Mouse (Mus musculus): Measurements from ENCODE around the gene Olfr1317. TPM values are rescaled to one million over a fixed set of nuclear protein-coding genes. Genes with fewer than 3 reads are reported as not detected.

The Olfr1317 gene
- not detected in 2 replicates for polyA plus RNA-seq (2012; rRNA removed; ENCODE audit: low replicate concordance)

GRCm38 (mm10) chr2:112140029-112140428 lies at the start of gene Olfr1317:
TSS of gene Olfr1317 (plus strand) at chr2:112140329.

GRCm38 (mm10) chr2:112096681-112097080 lies 43.4 kb upstream of the Olfr1317 start, which contains the start of gene Olfr1314:
TSS of gene Olfr1314 (minus strand) at chr2:112096781.

GRCm38 (mm10) chr2:112115340-112115739 lies 24.8 kb upstream of the Olfr1317 start, which contains the start of gene Olfr1315-ps1:
TSS of gene Olfr1315-ps1 (minus strand) at chr2:112115440.

GRCm38 (mm10) chr2:112134877-112135276 lies 5.3 kb upstream of the Olfr1317 start, which contains the start of gene Olfr1316:
TSS of gene Olfr1316 (minus strand) at chr2:112134977.

GRCm38 (mm10) chr2:112153898-112154297 lies 13.8 kb downstream of the Olfr1317 start, which contains the start of gene Olfr1318:
TSS of gene Olfr1318 (plus strand) at chr2:112154198.

Other genes starting within 250 kb of the Olfr1317 start
- not detected in 2 replicates for gene Olfr1306, start 224.1 kb upstream of the Olfr1317 start, polyA plus RNA-seq (2012; rRNA removed; ENCODE audit: low replicate concordance)
- gene Olfr1307, start 190.9 kb upstream of the Olfr1317 start, polyA plus RNA-seq (2012; rRNA removed; ENCODE audit: low replicate concordance): not detected in 2 replicates
- gene Olfr1308, start 175.4 kb upstream of the Olfr1317 start, polyA plus RNA-seq (2012; rRNA removed; ENCODE audit: low replicate concordance): not detected in 2 replicates
- not detected in 2 replicates for gene Olfr1309, start 150.0 kb upstream of the Olfr1317 start, polyA plus RNA-seq (2012; rRNA removed; ENCODE audit: low replicate concordance)
- not detected in 2 replicates for gene Olfr1310, start 127.6 kb upstream of the Olfr1317 start, polyA plus RNA-seq (2012; rRNA removed; ENCODE audit: low replicate concordance)
- not detected in 2 replicates for gene Olfr1311, start 115.9 kb upstream of the Olfr1317 start, polyA plus RNA-seq (2012; rRNA removed; ENCODE audit: low replicate concordance)
- not detected in 2 replicates for gene Olfr1312, start 90.1 kb upstream of the Olfr1317 start, polyA plus RNA-seq (2012; rRNA removed; ENCODE audit: low replicate concordance)
- not detected in 2 replicates for gene Olfr1313, start 62.5 kb upstream of the Olfr1317 start, polyA plus RNA-seq (2012; rRNA removed; ENCODE audit: low replicate concordance)
- gene Olfr1314, start 43.5 kb upstream of the Olfr1317 start, polyA plus RNA-seq (2012; rRNA removed; ENCODE audit: low replicate concordance): not detected in 2 replicates
- not detected in 2 replicates for gene Olfr1315-ps1, start 24.9 kb upstream of the Olfr1317 start, polyA plus RNA-seq (2012; rRNA removed; ENCODE audit: low replicate concordance)
- not detected in 2 replicates for gene Olfr1316, start 5.4 kb upstream of the Olfr1317 start, polyA plus RNA-seq (2012; rRNA removed; ENCODE audit: low replicate concordance)
- gene Olfr1318, start 13.9 kb downstream of the Olfr1317 start, polyA plus RNA-seq (2012; rRNA removed; ENCODE audit: low replicate concordance): not detected in 2 replicates
- 44.5 TPM in 2 replicates for gene Lpcat4, start 99.1 kb downstream of the Olfr1317 start, polyA plus RNA-seq (2012; rRNA removed; ENCODE audit: low replicate concordance)
- not detected in 2 replicates for gene Nutm1, start 119.0 kb downstream of the Olfr1317 start, polyA plus RNA-seq (2012; rRNA removed; ENCODE audit: low replicate concordance)
- 27.9 and 28.0 TPM in 2 replicates for gene Nop10, start 121.6 kb downstream of the Olfr1317 start, polyA plus RNA-seq (2012; rRNA removed; ENCODE audit: low replicate concordance)
- gene Slc12a6, start 125.5 kb downstream of the Olfr1317 start, polyA plus RNA-seq (2012; rRNA removed; ENCODE audit: low replicate concordance): 6.7 and 8.0 TPM in 2 replicates
- gene Gm21985, start 126.0 kb downstream of the Olfr1317 start, polyA plus RNA-seq (2012; rRNA removed; ENCODE audit: low replicate concordance): not detected in 2 replicates
- gene Emc4, start 227.7 kb downstream of the Olfr1317 start, polyA plus RNA-seq (2012; rRNA removed; ENCODE audit: low replicate concordance): 42.1 and 43.8 TPM in 2 replicates
- 0.14 and 0.16 TPM in 2 replicates for gene Katnbl1, start 238.9 kb downstream of the Olfr1317 start, polyA plus RNA-seq (2012; rRNA removed; ENCODE audit: low replicate concordance)

All from duodenum, adult 2 months (tissue).